Mouse (Mus musculus) cortical plate, adult 2 months (tissue): ENCODE measurements at regions not wholly inside any gene's neighbourhood (a gene's known extent, or its start where the extent isn't known, plus 50 kb on each side); places are given as distances from the start of the nearest gene placed in this dataset.

Experiments
- H3K27ac ChIP-seq: fragments of 200-500 bp; 2 replicates; pipeline ENCODE4 v1.5.1; 2012; ENCODE audit warnings: low read length, control low read depth, inconsistent platforms; ENCODE audit not compliant: insufficient read depth
- H3K4me1 ChIP-seq: fragments of 200-500 bp; 2 replicates; pipeline ENCODE4 v1.6.1; 2011; ENCODE audit warnings: low read length; ENCODE audit not compliant: control insufficient read depth, insufficient read depth
- H3K4me3 ChIP-seq: fragments of 200-500 bp; 2 replicates; pipeline ENCODE4 v1.5.1; 2011; ENCODE audit warnings: mild to moderate bottlenecking, low read length, control low read depth; ENCODE audit not compliant: insufficient read depth
- CTCF ChIP-seq: fragments of 200-500 bp; IDR thresholded peaks from 2 replicates; pipeline ENCODE4 v1.5.1; 2011; ENCODE audit warnings: mild to moderate bottlenecking, control low read depth, low read length; ENCODE audit not compliant: insufficient read depth; ENCODE audit errors: extremely low read depth
- POLR2A ChIP-seq: fragments of 200-500 bp; IDR thresholded peaks from 2 replicates; pipeline ENCODE4 v1.6.1; 2011; ENCODE audit warnings: mild to moderate bottlenecking, low read length, control low read depth; ENCODE audit not compliant: insufficient read depth; ENCODE audit errors: extremely low read depth

- H3K4me3 ChIP-seq: no peak overlapping the region
- H3K27ac ChIP-seq: no peak overlapping the region
- no peak for TF ChIP-seq POLR2A
- TF ChIP-seq CTCF: no peak
- no peaks in the 10 kb centered on the region for H3K4me1 ChIP-seq
These were observed 90.7 kb upstream of the Osmr start for GRCm38 (mm10) chr15:6965446-6965845.

GRCm38 (mm10) chr15:6974410-6974809 lies 99.6 kb upstream of the Osmr start:
- Histone ChIP-seq H3K4me1 (no peaks in the 10 kb centered on the region), H3K27ac (no peak overlapping the region), H3K4me3 (no peak overlapping the region)
- no peak for TF ChIP-seq CTCF
- no peak for TF ChIP-seq POLR2A

GRCm38 (mm10) chr15:6981430-6981829 lies 106.7 kb upstream of the Osmr start:
- Histone ChIP-seq H3K27ac (no peak overlapping the region), H3K4me3 (no peak overlapping the region), H3K4me1 (no peaks in the 10 kb centered on the region)
- TF ChIP-seq CTCF (no peak), POLR2A (no peak)

- no peak overlapping the region for H3K27ac ChIP-seq
- no peak for TF ChIP-seq CTCF
- no peak for TF ChIP-seq POLR2A
- H3K4me1 ChIP-seq: no peaks in the 10 kb centered on the region
- no peak overlapping the region for H3K4me3 ChIP-seq
These were observed 107.1 kb upstream of the Lifr start for GRCm38 (mm10) chr15:6983320-6983719.

- TF ChIP-seq POLR2A (no peak), CTCF (no peak)
- no peaks in the 10 kb centered on the region for H3K4me1 ChIP-seq
- no peak overlapping the region for H3K27ac ChIP-seq
- H3K4me3 ChIP-seq: no peak overlapping the region
These were observed 102.2 kb upstream of the Lifr start for GRCm38 (mm10) chr15:6988187-6988586.

GRCm38 (mm10) chr15:6989094-6989493 lies 101.3 kb upstream of the Lifr start:
- no peak overlapping the region for H3K4me3 ChIP-seq
- TF ChIP-seq POLR2A: no peak
- TF ChIP-seq CTCF: no peak
- H3K4me1 ChIP-seq: no peaks in the 10 kb centered on the region
- no peak overlapping the region for H3K27ac ChIP-seq

GRCm38 (mm10) chr15:6993226-6993625 lies 97.2 kb upstream of the Lifr start:
- peaks cover 2% of the 10 kb centered on the region; the same call in 1 of the 2 replicates for H3K4me1 ChIP-seq
- no peak overlapping the region for H3K4me3 ChIP-seq
- TF ChIP-seq POLR2A: no peak
- no peak for TF ChIP-seq CTCF
- H3K27ac ChIP-seq: no peak overlapping the region

GRCm38 (mm10) chr15:6995246-6995645 lies 95.2 kb upstream of the Lifr start:
- Histone ChIP-seq H3K27ac (no peak overlapping the region), H3K4me3 (no peak overlapping the region), H3K4me1 (peaks cover 2% of the 10 kb centered on the region; the same call in 1 of the 2 replicates)
- TF ChIP-seq CTCF: no peak
- no peak for TF ChIP-seq POLR2A

- TF ChIP-seq POLR2A (no peak), CTCF (no peak)
- Histone ChIP-seq H3K4me1 (peaks cover 2% of the 10 kb centered on the region; the same call in 1 of the 2 replicates), H3K4me3 (no peak overlapping the region), H3K27ac (no peak overlapping the region)
These were observed 92.5 kb upstream of the Lifr start for GRCm38 (mm10) chr15:6997871-6998270.

GRCm38 (mm10) chr15:6998576-6999070 lies 91.8 kb upstream of the Lifr start:
- Histone ChIP-seq H3K4me1 (peaks cover 2% of the 10 kb centered on the region; the same call in 1 of the 2 replicates), H3K4me3 (no peak overlapping the region), H3K27ac (no peak overlapping the region)
- no peak for TF ChIP-seq CTCF
- no peak for TF ChIP-seq POLR2A
